Mouse (Mus musculus): ENCODE measurements at regions not wholly inside any gene's neighbourhood (a gene's known extent, or its start where the extent isn't known, plus 50 kb on each side); places are given as distances from the start of the nearest gene placed in this dataset.

GRCm38 (mm10) chr6:100420602-100421001 is 133.3 kb upstream of the Rybp start:
- no peaks in the 10 kb centered on the region for H3K36me3 ChIP-seq (ENCODE audit: control insufficient read depth, insufficient read depth, low read length)
- no peak overlapping the region for H3K9ac ChIP-seq (ENCODE audit: low read depth, low read length)
- no peaks in the 10 kb centered on the region for H3K9me3 ChIP-seq (replicated peaks; ENCODE audit: control insufficient read depth, low read length)
- WGBS (ENCODE audit: insufficient replicate concordance): 53% methylated on average over 3 of the region's 3 CpGs
- no peak overlapping the region for H3K4me3 ChIP-seq (ENCODE audit: low read depth, low read length)
- peaks cover 6% of the 10 kb centered on the region for H3K4me1 ChIP-seq (ENCODE audit: control insufficient read depth, insufficient read depth, low read length)
- H3K27me3 ChIP-seq (ENCODE audit: control insufficient read depth, insufficient read depth, low read length): peaks cover 4% of the 10 kb centered on the region; the same call in 1 of the 2 replicates
- H3K27ac ChIP-seq (ENCODE audit: low read depth, low read length): no peak overlapping the region
- no peak overlapping the region for H3K4me2 ChIP-seq
- no peak for ATAC-seq (replicated peaks; ENCODE audit: insufficient number of reproducible peaks, low FRiP score, low TSS enrichment)

GRCm38 (mm10) chr6:100419782-100420540 is 132.7 kb upstream of the Rybp start:
- peaks cover 9% of the 10 kb centered on the region for H3K4me1 ChIP-seq (ENCODE audit: control insufficient read depth, insufficient read depth, low read length)
- H3K27ac ChIP-seq (ENCODE audit: low read depth, low read length): no peak overlapping the region
- H3K9me3 ChIP-seq (replicated peaks; ENCODE audit: control insufficient read depth, low read length): no peaks in the 10 kb centered on the region
- H3K36me3 ChIP-seq (ENCODE audit: control insufficient read depth, insufficient read depth, low read length): no peaks in the 10 kb centered on the region
- H3K9ac ChIP-seq (ENCODE audit: low read depth, low read length): no peak overlapping the region
- 64% methylated on average over 7 of the region's 7 CpGs for WGBS (ENCODE audit: insufficient replicate concordance)
- ATAC-seq (replicated peaks; ENCODE audit: insufficient number of reproducible peaks, low FRiP score, low TSS enrichment): no peak
- no peak overlapping the region for H3K4me3 ChIP-seq (ENCODE audit: low read depth, low read length)
- H3K27me3 ChIP-seq (ENCODE audit: control insufficient read depth, insufficient read depth, low read length): peaks cover 4% of the 10 kb centered on the region; the same call in 1 of the 2 replicates
- no peak overlapping the region for H3K4me2 ChIP-seq

- Histone ChIP-seq H3K9me3 (replicated peaks; ENCODE audit: control insufficient read depth, low read length) (no peaks in the 10 kb centered on the region), H3K9ac (ENCODE audit: low read depth, low read length) (no peak overlapping the region), H3K27ac (ENCODE audit: low read depth, low read length) (no peak overlapping the region), H3K4me2 (no peak overlapping the region), H3K4me3 (ENCODE audit: low read depth, low read length) (no peak overlapping the region), H3K27me3 (ENCODE audit: control insufficient read depth, insufficient read depth, low read length) (no peaks in the 10 kb centered on the region), H3K4me1 (ENCODE audit: control insufficient read depth, insufficient read depth, low read length) (peaks cover 6% of the 10 kb centered on the region), H3K36me3 (ENCODE audit: control insufficient read depth, insufficient read depth, low read length) (no peaks in the 10 kb centered on the region)
- WGBS (ENCODE audit: insufficient replicate concordance): 69% methylated on average over 8 of the region's 8 CpGs
- no peak for ATAC-seq (replicated peaks; ENCODE audit: insufficient number of reproducible peaks, low FRiP score, low TSS enrichment)
Observed at GRCm38 (mm10) chr6:100416046-100416445, 128.8 kb upstream of the Rybp start.

- no peaks in the 10 kb centered on the region for H3K9me3 ChIP-seq (replicated peaks; ENCODE audit: control insufficient read depth, low read length)
- no peaks in the 10 kb centered on the region for H3K36me3 ChIP-seq (ENCODE audit: control insufficient read depth, insufficient read depth, low read length)
- no peak for ATAC-seq (replicated peaks; ENCODE audit: insufficient number of reproducible peaks, low FRiP score, low TSS enrichment)
- H3K4me1 ChIP-seq (ENCODE audit: control insufficient read depth, insufficient read depth, low read length): peaks cover 6% of the 10 kb centered on the region
- H3K4me3 ChIP-seq (ENCODE audit: low read depth, low read length): no peak overlapping the region
- H3K27ac ChIP-seq (ENCODE audit: low read depth, low read length): no peak overlapping the region
- H3K27me3 ChIP-seq (ENCODE audit: control insufficient read depth, insufficient read depth, low read length): no peaks in the 10 kb centered on the region
- no peak overlapping the region for H3K9ac ChIP-seq (ENCODE audit: low read depth, low read length)
- WGBS (ENCODE audit: insufficient replicate concordance): 43% methylated on average over 7 of the region's 7 CpGs
- H3K4me2 ChIP-seq: no peak overlapping the region
Observed at GRCm38 (mm10) chr6:100415514-100415913, 128.2 kb upstream of the Rybp start.

GRCm38 (mm10) chr6:100414836-100415235 is 127.6 kb upstream of the Rybp start:
- 53% methylated on average over 4 of the region's 4 CpGs for WGBS (ENCODE audit: insufficient replicate concordance)
- Histone ChIP-seq H3K4me2 (no peak overlapping the region), H3K27me3 (ENCODE audit: control insufficient read depth, insufficient read depth, low read length) (no peaks in the 10 kb centered on the region), H3K9ac (ENCODE audit: low read depth, low read length) (no peak overlapping the region), H3K4me3 (ENCODE audit: low read depth, low read length) (no peak overlapping the region), H3K9me3 (replicated peaks; ENCODE audit: control insufficient read depth, low read length) (no peaks in the 10 kb centered on the region), H3K27ac (ENCODE audit: low read depth, low read length) (no peak overlapping the region), H3K36me3 (ENCODE audit: control insufficient read depth, insufficient read depth, low read length) (no peaks in the 10 kb centered on the region), H3K4me1 (ENCODE audit: control insufficient read depth, insufficient read depth, low read length) (peaks cover 6% of the 10 kb centered on the region)
- ATAC-seq (replicated peaks; ENCODE audit: insufficient number of reproducible peaks, low FRiP score, low TSS enrichment): no peak

- Histone ChIP-seq H3K36me3 (ENCODE audit: control insufficient read depth, insufficient read depth, low read length) (no peaks in the 10 kb centered on the region), H3K4me1 (ENCODE audit: control insufficient read depth, insufficient read depth, low read length) (peaks cover 6% of the 10 kb centered on the region), H3K27ac (ENCODE audit: low read depth, low read length) (no peak overlapping the region), H3K4me2 (no peak overlapping the region), H3K9me3 (replicated peaks; ENCODE audit: control insufficient read depth, low read length) (no peaks in the 10 kb centered on the region), H3K27me3 (ENCODE audit: control insufficient read depth, insufficient read depth, low read length) (no peaks in the 10 kb centered on the region), H3K9ac (ENCODE audit: low read depth, low read length) (no peak overlapping the region), H3K4me3 (ENCODE audit: low read depth, low read length) (no peak overlapping the region)
- no peak for ATAC-seq (replicated peaks; ENCODE audit: insufficient number of reproducible peaks, low FRiP score, low TSS enrichment)
- WGBS (ENCODE audit: insufficient replicate concordance): 32% methylated on average over 5 of the region's 5 CpGs
Observed at GRCm38 (mm10) chr6:100412486-100412885, 125.2 kb upstream of the Rybp start.

GRCm38 (mm10) chr6:100411968-100412367 is 124.7 kb upstream of the Rybp start:
- no peak for ATAC-seq (replicated peaks; ENCODE audit: insufficient number of reproducible peaks, low FRiP score, low TSS enrichment)
- WGBS (ENCODE audit: insufficient replicate concordance): 66% methylated on average over 4 of the region's 4 CpGs
- Histone ChIP-seq H3K9me3 (replicated peaks; ENCODE audit: control insufficient read depth, low read length) (no peaks in the 10 kb centered on the region), H3K27me3 (ENCODE audit: control insufficient read depth, insufficient read depth, low read length) (no peaks in the 10 kb centered on the region), H3K27ac (ENCODE audit: low read depth, low read length) (no peak overlapping the region), H3K36me3 (ENCODE audit: control insufficient read depth, insufficient read depth, low read length) (no peaks in the 10 kb centered on the region), H3K4me2 (no peak overlapping the region), H3K9ac (ENCODE audit: low read depth, low read length) (no peak overlapping the region), H3K4me3 (ENCODE audit: low read depth, low read length) (no peak overlapping the region), H3K4me1 (ENCODE audit: control insufficient read depth, insufficient read depth, low read length) (peaks cover 6% of the 10 kb centered on the region)

GRCm38 (mm10) chr6:100410067-100410631 is 122.9 kb upstream of the Rybp start:
- Histone ChIP-seq H3K9ac (ENCODE audit: low read depth, low read length) (no peak overlapping the region), H3K9me3 (replicated peaks; ENCODE audit: control insufficient read depth, low read length) (no peaks in the 10 kb centered on the region), H3K36me3 (ENCODE audit: control insufficient read depth, insufficient read depth, low read length) (no peaks in the 10 kb centered on the region), H3K4me3 (ENCODE audit: low read depth, low read length) (no peak overlapping the region), H3K4me1 (ENCODE audit: control insufficient read depth, insufficient read depth, low read length) (peaks cover 2% of the 10 kb centered on the region; the same call in 1 of the 2 replicates), H3K27ac (ENCODE audit: low read depth, low read length) (no peak overlapping the region), H3K27me3 (ENCODE audit: control insufficient read depth, insufficient read depth, low read length) (no peaks in the 10 kb centered on the region), H3K4me2 (no peak overlapping the region)
- 89% methylated on average over 8 of the region's 8 CpGs for WGBS (ENCODE audit: insufficient replicate concordance)
- no peak for ATAC-seq (replicated peaks; ENCODE audit: insufficient number of reproducible peaks, low FRiP score, low TSS enrichment)

GRCm38 (mm10) chr6:100408826-100409225 is 121.5 kb upstream of the Rybp start:
- Histone ChIP-seq H3K4me3 (ENCODE audit: low read depth, low read length) (no peak overlapping the region), H3K36me3 (ENCODE audit: control insufficient read depth, insufficient read depth, low read length) (no peaks in the 10 kb centered on the region), H3K9ac (ENCODE audit: low read depth, low read length) (no peak overlapping the region), H3K9me3 (replicated peaks; ENCODE audit: control insufficient read depth, low read length) (no peaks in the 10 kb centered on the region), H3K4me2 (no peak overlapping the region), H3K27me3 (ENCODE audit: control insufficient read depth, insufficient read depth, low read length) (no peaks in the 10 kb centered on the region), H3K27ac (ENCODE audit: low read depth, low read length) (no peak overlapping the region), H3K4me1 (ENCODE audit: control insufficient read depth, insufficient read depth, low read length) (no peaks in the 10 kb centered on the region)
- 77% methylated on average over 8 of the region's 8 CpGs for WGBS (ENCODE audit: insufficient replicate concordance)
- ATAC-seq (replicated peaks; ENCODE audit: insufficient number of reproducible peaks, low FRiP score, low TSS enrichment): no peak
